Mouse (Mus musculus) olfactory bulb, adult 2 months (tissue): ENCODE measurements around the gene N4bp1. TPM values are rescaled to one million over a fixed set of nuclear protein-coding genes. Genes with fewer than 3 reads are reported as not detected.

Experiments used
- H3K27ac ChIP-seq: fragments of 200-500 bp; 2 replicates; pipeline ENCODE4 v1.5.1; 2012; ENCODE audit warnings: low read depth, low read length; ENCODE audit not compliant: insufficient read depth
- H3K4me1 ChIP-seq: fragments of 200-500 bp; 2 replicates; pipeline ENCODE4 v1.6.1; 2012; ENCODE audit warnings: low read length; ENCODE audit not compliant: control insufficient read depth, insufficient read depth
- H3K4me3 ChIP-seq: fragments of 200-500 bp; 2 replicates; pipeline ENCODE4 v1.5.1; 2012; ENCODE audit warnings: mild to moderate bottlenecking, low read depth, low read length, moderate library complexity; ENCODE audit not compliant: insufficient read depth
- CTCF ChIP-seq: fragments of 200-500 bp; IDR thresholded peaks from 2 replicates; pipeline ENCODE4 v1.5.1; 2012; ENCODE audit warnings: low read depth, mild to moderate bottlenecking, low read length, moderate library complexity; ENCODE audit not compliant: insufficient read depth
- POLR2A ChIP-seq: fragments of 200-500 bp; IDR thresholded peaks from 2 replicates; pipeline ENCODE4 v1.6.1; 2012; ENCODE audit warnings: mild to moderate bottlenecking, low read depth, low read length, moderate library complexity; ENCODE audit not compliant: insufficient read depth
- WGBS: fragments of 180-500 bp; shearing (Covaris S2); methylation state at CpG from one replicate; pipeline ENCODE4 v1.1.7; 2018; 5-methylcytosine and 5-hydroxymethylcytosine counted together
- polyA plus RNA-seq: library from polyadenylated mRNA; stranded (reverse); fragments of >200 nt; gene quantifications from 2 replicates; pipeline ENCODE4 v1.2.4, GENCODE M21; 2012; ENCODE audit warnings: low replicate concordance; ENCODE audit not compliant: missing spikeins, insufficient read depth, insufficient read length

Gene N4bp1
- polyA plus RNA-seq, 1 experiment = not detected

- WGBS = under 1% methylated on average over 16 of the region's 16 CpGs
- TF ChIP-seq POLR2A (no peak), CTCF (no peak)
- H3K4me3 ChIP-seq = peak overlapping the region; percentile 84
- H3K4me1 ChIP-seq = peaks cover 19% of the 10 kb centered on the region
- peak overlapping the region; percentile 64 for H3K27ac ChIP-seq
Observed at GRCm38 (mm10) chr8:86884067-86884466, 991 bp downstream of the N4bp1 start.

GRCm38 (mm10) chr8:86882568-86883478 is 2.2 kb downstream of the N4bp1 start:
- Histone ChIP-seq H3K27ac (no peak overlapping the region), H3K4me3 (peak overlapping the region; percentile 7), H3K4me1 (peaks cover 19% of the 10 kb centered on the region)
- TF ChIP-seq POLR2A (no peak), CTCF (no peak)
- 59% methylated on average over 11 of the region's 11 CpGs for WGBS

GRCm38 (mm10) chr8:86881951-86882350 is 3.1 kb downstream of the N4bp1 start:
- no peak for TF ChIP-seq POLR2A
- no peak for TF ChIP-seq CTCF
- Histone ChIP-seq H3K4me3 (no peak overlapping the region), H3K27ac (no peak overlapping the region), H3K4me1 (peaks cover 21% of the 10 kb centered on the region)
- 43% methylated on average over 9 of the region's 9 CpGs for WGBS

DNA sequence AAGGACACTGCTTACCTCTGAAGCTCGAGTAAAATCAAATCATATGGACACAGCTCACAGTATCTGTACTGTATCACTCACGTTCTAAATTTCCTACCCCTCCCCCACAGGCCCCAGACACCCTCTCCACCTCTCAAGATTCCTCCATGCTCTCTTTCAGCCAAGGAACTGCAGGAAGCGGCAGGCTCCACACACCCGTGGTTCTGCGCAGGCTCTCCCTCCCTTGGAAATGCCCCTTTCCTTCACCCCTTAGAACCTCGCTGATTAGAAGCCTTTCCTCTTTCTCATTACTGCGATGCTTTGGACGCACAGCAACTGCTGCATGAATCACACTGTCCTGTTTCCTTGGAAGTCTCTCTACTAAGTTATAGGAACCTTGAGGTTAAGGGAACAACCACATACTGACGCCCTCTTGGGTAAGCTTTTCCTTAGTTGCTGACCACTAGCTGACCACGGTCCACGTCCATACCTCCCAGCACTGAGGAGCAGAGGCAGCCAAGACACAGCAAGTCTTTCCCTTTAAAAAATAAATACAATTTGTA is 3.9 kb downstream of the N4bp1 start:
- TF ChIP-seq POLR2A = no peak
- no peak for TF ChIP-seq CTCF
- Histone ChIP-seq H3K4me1 (peaks cover 24% of the 10 kb centered on the region), H3K27ac (no peak overlapping the region), H3K4me3 (no peak overlapping the region)
- 67% methylated on average over 11 of the region's 11 CpGs for WGBS

- no peak overlapping the region for H3K4me3 ChIP-seq
- H3K4me1 ChIP-seq = peaks cover 18% of the 10 kb centered on the region
- 74% methylated on average over 2 of the region's 2 CpGs for WGBS
- no peak overlapping the region for H3K27ac ChIP-seq
- no peak for TF ChIP-seq POLR2A
- no peak for TF ChIP-seq CTCF
Observed at GRCm38 (mm10) chr8:86876831-86877230, 8.2 kb downstream of the N4bp1 start.

DNA sequence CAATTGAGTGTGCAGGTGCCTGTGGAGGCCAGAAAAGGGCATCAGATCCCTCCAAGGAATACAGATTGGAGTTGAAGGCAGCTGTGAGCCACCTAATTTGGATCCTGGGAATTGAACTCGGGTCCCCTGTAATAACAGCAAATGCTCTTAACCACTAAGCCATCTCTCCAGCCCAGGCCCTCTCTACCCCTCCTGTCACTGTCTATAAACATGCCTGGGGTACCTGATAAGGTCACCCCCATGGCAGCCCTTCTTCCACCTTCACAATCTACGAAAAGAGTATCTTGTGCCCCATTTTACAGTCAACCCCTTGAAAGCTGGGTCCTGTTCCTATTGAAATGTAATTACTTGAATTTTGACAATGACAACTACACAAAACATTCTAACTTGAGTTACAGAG is 11.0 kb downstream of the N4bp1 start:
- TF ChIP-seq CTCF (no peak), POLR2A (no peak)

GRCm38 (mm10) chr8:86873151-86873550 is 11.9 kb downstream of the N4bp1 start:
- peaks cover 11% of the 10 kb centered on the region for H3K4me1 ChIP-seq
- TF ChIP-seq POLR2A = no peak
- TF ChIP-seq CTCF = no peak
- H3K4me3 ChIP-seq = no peak overlapping the region
- H3K27ac ChIP-seq = no peak overlapping the region
- 14% methylated on average over 2 of the region's 2 CpGs for WGBS

More for the DNA sequence above, 11.0 kb downstream of the N4bp1 start:
- WGBS = 81% methylated on average over 2 of the region's 2 CpGs
- Histone ChIP-seq H3K4me1 (peaks cover 11% of the 10 kb centered on the region), H3K4me3 (no peak overlapping the region), H3K27ac (no peak overlapping the region)

GRCm38 (mm10) chr8:86872097-86872815 is 12.8 kb downstream of the N4bp1 start:
- H3K27ac ChIP-seq = no peak overlapping the region
- no peak overlapping the region for H3K4me3 ChIP-seq
- WGBS = 83% methylated on average over 11 of the region's 11 CpGs
- peaks cover 11% of the 10 kb centered on the region for H3K4me1 ChIP-seq
- TF ChIP-seq POLR2A (no peak), CTCF (no peak)

- Histone ChIP-seq H3K4me1 (peaks cover 8% of the 10 kb centered on the region), H3K4me3 (no peak overlapping the region), H3K27ac (no peak overlapping the region)
- whole genome bisulfite sequencing = 95% methylated on average over 2 of the region's 2 CpGs
- TF ChIP-seq POLR2A = no peak
- no peak for TF ChIP-seq CTCF
Observed at GRCm38 (mm10) chr8:86871421-86871820, 13.6 kb downstream of the N4bp1 start.
